Mouse (Mus musculus) kidney, adult 2 months (tissue): ENCODE results near the gene Prkar1b. TPM values are rescaled to one million over a fixed set of nuclear protein-coding genes. Genes with fewer than 3 reads are reported as not detected.

ENCODE experiments used
- DNase-seq: peaks from one replicate; pipeline ENCODE4 v3.0.0; 2021
- H3K27ac ChIP-seq: fragments of 200-500 bp; 2 replicates; pipeline ENCODE4 v1.5.1; 2012; ENCODE audit warnings: low read depth, low read length, control low read depth, inconsistent platforms; ENCODE audit not compliant: insufficient read depth
- H3K27me3 ChIP-seq: fragments of 200-500 bp; replicated peaks from 2 replicates; pipeline ENCODE4 v1.6.1; 2012; ENCODE audit warnings: mild to moderate bottlenecking, moderate library complexity, low read length, inconsistent platforms; ENCODE audit not compliant: control insufficient read depth, insufficient read depth
- H3K36me3 ChIP-seq: fragments of 200-500 bp; 2 replicates; pipeline ENCODE4 v1.6.1; 2012; ENCODE audit warnings: mild to moderate bottlenecking, moderate library complexity, low read length, inconsistent platforms; ENCODE audit not compliant: control insufficient read depth, insufficient read depth
- H3K4me1 ChIP-seq: fragments of 200-500 bp; 2 replicates; pipeline ENCODE4 v1.6.1; 2011; ENCODE audit warnings: low read length; ENCODE audit not compliant: control insufficient read depth, insufficient read depth
- H3K4me3 ChIP-seq: fragments of 200-500 bp; 2 replicates; pipeline ENCODE4 v1.5.1; 2011; ENCODE audit warnings: mild to moderate bottlenecking, low read depth, low read length, control low read depth; ENCODE audit not compliant: insufficient read depth
- CTCF ChIP-seq: fragments of 200-500 bp; conservative IDR thresholded peaks from 2 replicates; pipeline ENCODE4 v1.5.1; 2011; ENCODE audit warnings: low read depth, mild to moderate bottlenecking, control low read depth, low read length, moderate library complexity, mixed read lengths; ENCODE audit not compliant: insufficient read depth, insufficient read length
- POLR2A ChIP-seq: fragments of 200-500 bp; IDR thresholded peaks from one replicate; pipeline ENCODE4 v1.6.1; 2011; ENCODE audit warnings: low read depth, low read length, control low read depth
- WGBS: fragments of 180-500 bp; shearing (Covaris S2); methylation state at CpG from one replicate; pipeline ENCODE4 v1.1.7; 2018; 5-methylcytosine and 5-hydroxymethylcytosine counted together
- polyA plus RNA-seq: library from polyadenylated mRNA; depleted of rRNA; stranded (reverse); fragments of >200 nt; gene quantifications from 2 replicates; pipeline ENCODE4 v1.2.3, GENCODE M21; 2012

Prkar1b gene
- polyA plus RNA-seq, 1 experiment, result 7.1 TPM

GRCm38 (mm10) chr5:139043546-139043945 lies 106.3 kb downstream of the Prkar1b start:
- Histone ChIP-seq H3K36me3 (no peaks in the 10 kb centered on the region), H3K4me3 (no peak overlapping the region), H3K4me1 (no peaks in the 10 kb centered on the region), H3K27ac (no peak overlapping the region), H3K27me3 (no peaks in the 10 kb centered on the region)
- 57% methylated on average over 4 of the region's 4 CpGs for WGBS
- DNase-seq, result peak; percentile 21
- no peak for TF ChIP-seq POLR2A
- TF ChIP-seq CTCF, result no peak

GRCm38 (mm10) chr5:139042299-139042698 lies 107.5 kb downstream of the Prkar1b start:
- no peaks in the 10 kb centered on the region for H3K4me1 ChIP-seq
- no peaks in the 10 kb centered on the region for H3K27me3 ChIP-seq
- no peak overlapping the region for H3K4me3 ChIP-seq
- TF ChIP-seq CTCF (no peak), POLR2A (no peak)
- 69% methylated on average over 12 of the region's 12 CpGs for WGBS
- H3K27ac ChIP-seq, result no peak overlapping the region
- no peak for DNase-seq
- H3K36me3 ChIP-seq, result no peaks in the 10 kb centered on the region

- TF ChIP-seq POLR2A (no peak), CTCF (no peak)
- Histone ChIP-seq H3K27me3 (no peaks in the 10 kb centered on the region), H3K4me3 (no peak overlapping the region), H3K36me3 (no peaks in the 10 kb centered on the region), H3K27ac (no peak overlapping the region), H3K4me1 (no peaks in the 10 kb centered on the region)
- DNase-seq, result no peak
- WGBS, result 86% methylated on average over 2 of the region's 2 CpGs
These were observed 114.6 kb downstream of the Prkar1b start for GRCm38 (mm10) chr5:139035171-139035570.

GRCm38 (mm10) chr5:139034746-139035145 lies 115.1 kb downstream of the Prkar1b start:
- no peaks in the 10 kb centered on the region for H3K4me1 ChIP-seq
- no peaks in the 10 kb centered on the region for H3K27me3 ChIP-seq
- DNase-seq, result no peak
- H3K36me3 ChIP-seq, result no peaks in the 10 kb centered on the region
- WGBS, result 75% methylated on average over 6 of the region's 6 CpGs
- no peak overlapping the region for H3K27ac ChIP-seq
- no peak overlapping the region for H3K4me3 ChIP-seq
- TF ChIP-seq CTCF (no peak), POLR2A (no peak)

- WGBS, result 40% methylated on average over 14 of the region's 14 CpGs
- Histone ChIP-seq H3K27me3 (no peaks in the 10 kb centered on the region), H3K4me1 (no peaks in the 10 kb centered on the region), H3K4me3 (no peak overlapping the region), H3K27ac (no peak overlapping the region), H3K36me3 (no peaks in the 10 kb centered on the region)
- TF ChIP-seq CTCF, result no peak
- no peak for TF ChIP-seq POLR2A
- DNase-seq, result peak; percentile 56
These were observed 116.1 kb downstream of the Prkar1b start for GRCm38 (mm10) chr5:139033406-139034317.

GRCm38 (mm10) chr5:139027603-139028002 lies 122.2 kb downstream of the Prkar1b start:
- H3K27ac ChIP-seq, result no peak overlapping the region
- TF ChIP-seq CTCF (no peak), POLR2A (no peak)
- DNase-seq, result peak; percentile 61
- WGBS, result 47% methylated on average over 15 of the region's 15 CpGs
- no peak overlapping the region for H3K4me3 ChIP-seq
- H3K4me1 ChIP-seq, result no peaks in the 10 kb centered on the region
- no peaks in the 10 kb centered on the region for H3K27me3 ChIP-seq
- no peaks in the 10 kb centered on the region for H3K36me3 ChIP-seq

- Histone ChIP-seq H3K27ac (no peak overlapping the region), H3K4me1 (no peaks in the 10 kb centered on the region), H3K4me3 (no peak overlapping the region), H3K36me3 (no peaks in the 10 kb centered on the region), H3K27me3 (no peaks in the 10 kb centered on the region)
- 83% methylated on average over 12 of the region's 12 CpGs for WGBS
- DNase-seq, result peak; percentile 17
- TF ChIP-seq POLR2A, result no peak
- no peak for TF ChIP-seq CTCF
These were observed 125.3 kb downstream of the Prkar1b start for GRCm38 (mm10) chr5:139024351-139025105.
